Mouse (Mus musculus) small intestine, adult 2 months (tissue): ENCODE data around the gene Dram2.

Experiments used
- CTCF ChIP-seq: fragments of 200-500 bp; IDR thresholded peaks from 2 replicates; pipeline ENCODE4 v1.5.1; 2012; ENCODE audit warnings: low read depth, mild to moderate bottlenecking, control low read depth, inconsistent platforms, low read length, moderate library complexity, mixed read lengths; ENCODE audit not compliant: insufficient replicate concordance, insufficient read length; ENCODE audit errors: extremely low read depth
- POLR2A ChIP-seq: fragments of 200-500 bp; IDR thresholded peaks from 2 replicates; pipeline ENCODE4 v1.6.1; 2012; ENCODE audit warnings: low read depth, mild to moderate bottlenecking, control low read depth, inconsistent platforms, low read length, moderate library complexity

- no peak for TF ChIP-seq CTCF
- TF ChIP-seq POLR2A, result no peak
Observed at GRCm38 (mm10) chr3:106565876-106566275, 18.3 kb downstream of the Dram2 start.
